Mouse (Mus musculus) left cerebral cortex, postnatal 10 days (tissue): ENCODE results near the gene Zfp456. TPM values are rescaled to one million over a fixed set of nuclear protein-coding genes. Genes with fewer than 3 reads are reported as not detected.
"Not testable (repeated sequence)": the region's sequence is repeated elsewhere in the genome, so short reads cannot be mapped to it uniquely, and the experiment has no call there.

Source experiments
- DNase-seq, 2 experiments: peaks; one replicate each; pipeline ENCODE4 v3.0.0; 2021 to 2022; ENCODE audit warnings: low spot score in 2 of 2, mixed read lengths in 1 of 2; ENCODE audit errors: extremely low spot score in 1 of 2
- intact Hi-C: fragments of 180-260 bp; cut with DNase I; formaldehyde crosslinking; loops from one replicate; pipeline ENCODE4 v1.15.1; 2025
- total RNA-seq, 2 experiments: library from RNA; stranded (reverse); gene quantifications; 2 replicates each; pipeline ENCODE4 v1.2.3; 2021

Gene Zfp456
- total RNA-seq = under 1 TPM; 0.67 to 0.69 TPM

DNA sequence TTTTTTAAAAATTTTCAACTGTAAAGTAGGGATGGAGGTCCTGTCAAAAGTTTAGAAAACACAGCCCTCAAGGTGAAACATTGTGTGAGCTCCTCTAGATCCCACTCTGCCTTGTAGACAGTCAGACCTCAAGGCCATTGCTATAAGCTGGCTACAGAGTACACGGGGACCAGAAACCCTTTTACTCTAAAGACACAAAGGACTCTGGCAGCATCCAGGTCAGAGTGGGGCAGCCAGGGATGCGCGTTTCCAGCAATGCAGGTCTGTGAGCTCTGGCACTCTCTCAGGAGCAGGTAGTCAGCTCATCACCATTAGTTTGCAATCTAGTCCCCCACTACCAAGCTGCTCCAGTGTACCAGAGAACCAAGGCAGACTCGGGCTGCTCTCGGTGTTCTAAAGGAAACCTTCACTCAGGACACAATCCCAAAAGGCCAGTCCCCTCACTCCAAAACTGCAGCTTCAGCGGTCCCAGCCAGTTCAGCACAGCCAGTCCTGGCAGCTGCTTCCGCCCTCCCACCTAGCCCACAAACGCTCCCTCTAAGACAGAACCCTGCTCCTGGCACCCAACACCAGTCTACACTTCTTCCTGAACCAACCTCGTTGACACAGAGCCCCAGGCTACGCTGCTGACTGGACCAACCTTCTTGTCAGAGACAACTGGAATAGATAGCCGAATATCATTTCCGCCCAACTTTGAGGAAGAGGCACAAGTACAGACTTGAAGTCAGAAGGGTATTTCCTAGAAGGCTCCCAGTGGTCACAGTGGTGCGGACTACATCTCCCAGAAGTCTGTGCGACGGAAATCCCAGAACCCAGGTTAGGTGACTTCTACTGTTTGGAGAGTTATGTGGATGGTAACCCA, at the start of gene Zfp456, which contains the start of gene Gm28041:
Gene Zfp456 (minus strand): TSS at position 761 of the 862 bp plus-strand sequence.
Gene Gm28041 (minus strand): TSS at position 684 of the 862 bp plus-strand sequence.
- intact Hi-C loops = loop anchor here (2.0 kb wide), 1 partner anchor 200 kb away; no protein-coding TSS in a partner anchor
- DNase-seq = peak; percentile 51 to 53

DNA sequence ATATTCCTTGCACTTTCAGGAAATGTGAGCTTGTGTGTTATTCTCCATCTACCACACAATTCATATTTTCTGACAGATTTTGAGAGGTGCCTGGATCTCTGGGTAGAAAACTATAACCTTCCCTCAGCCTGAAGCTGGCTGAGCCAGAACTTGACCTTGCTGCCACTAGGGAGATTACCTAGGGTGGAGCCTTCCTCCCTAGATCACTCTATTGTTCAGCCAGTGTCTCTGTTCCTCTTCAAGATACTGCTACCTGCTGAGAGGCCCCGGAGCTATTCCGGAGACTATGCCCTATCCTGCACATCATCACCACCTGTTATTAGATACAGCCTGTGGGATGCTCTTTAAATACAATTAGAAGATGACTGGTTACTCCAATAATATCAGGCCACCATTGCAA, 46.9 kb upstream of the Zfp456 start:
- intact Hi-C loops, DNase-seq: not testable (repeated sequence)

GRCm38 (mm10) chr13:67421207-67421857, 45.7 kb upstream of the Zfp456 start, which contains the start of gene Zfp459:
Gene Zfp459, minus strand, starts transcription at chr13:67421418.
- intact Hi-C loops = no loop called here
- peak; percentile 30 to 36 for DNase-seq

- intact Hi-C loops = no loop called here
These were observed 45.1 kb upstream of the Zfp456 start for GRCm38 (mm10) chr13:67420558-67421206.

DNA sequence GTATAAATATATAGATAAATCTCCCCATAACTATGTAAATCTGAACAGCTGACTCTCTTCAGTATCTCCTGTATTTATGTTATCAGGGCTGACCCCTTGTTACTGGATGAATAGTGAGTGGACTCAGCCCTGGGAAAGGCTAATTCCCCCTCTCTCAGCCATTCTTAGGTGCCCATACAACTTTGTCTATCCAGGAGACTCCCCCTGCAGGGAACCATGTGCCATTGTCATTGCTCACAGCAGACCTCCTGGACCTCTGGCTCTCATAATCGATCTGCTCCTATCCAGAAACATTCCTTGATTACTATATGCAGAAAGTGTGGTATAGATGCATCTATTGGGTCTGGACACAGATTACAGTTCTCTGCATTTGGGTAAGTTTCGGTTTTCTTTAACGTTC, 41.2 kb upstream of the Zfp456 start:
- DNase-seq = no peak
- intact Hi-C loops = no loop called here

More at GRCm38 (mm10) chr13:67420558-67421206, 45.1 kb upstream of the Zfp456 start:
- no peak for DNase-seq

- intact Hi-C loops = no loop called here
- no peak for DNase-seq
These were observed 40.1 kb upstream of the Zfp456 start for GRCm38 (mm10) chr13:67415759-67416158.

- intact Hi-C loops, DNase-seq: not testable (repeated sequence)
These were observed 38.0 kb upstream of the Zfp456 start for GRCm38 (mm10) chr13:67413634-67414033.

GRCm38 (mm10) chr13:67399183-67399903, 23.7 kb upstream of the Zfp456 start, which contains the start of gene Zfp429:
Gene Zfp429, minus strand, starts transcription at chr13:67399819.
- intact Hi-C loops = not testable (repeated sequence)
- DNase-seq = peak; percentile 62 to 81

DNA sequence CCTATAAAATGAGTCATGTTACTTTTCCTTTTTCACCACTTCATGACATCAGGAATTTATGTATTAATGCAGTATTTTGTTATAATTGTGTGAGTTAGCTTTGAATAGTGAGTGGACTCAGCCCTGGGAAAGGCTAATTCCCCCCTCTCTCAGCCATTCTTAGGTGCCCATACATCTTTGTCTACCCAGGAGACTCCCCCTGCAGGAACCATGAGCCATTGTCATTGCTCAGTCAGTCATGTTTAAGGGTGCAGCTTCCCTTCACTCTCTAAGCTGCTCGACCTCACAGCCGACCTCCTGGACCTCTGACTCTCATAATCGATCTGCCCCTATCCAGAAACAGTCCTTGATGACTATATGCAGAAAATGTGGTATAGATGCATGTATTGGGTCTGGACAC, 645 bp upstream of the Zfp456 start:
- DNase-seq, intact Hi-C loops: not testable (repeated sequence)

- peak; percentile 89 for DNase-seq
- intact Hi-C loops = no loop called here
These were observed 15.4 kb downstream of the Zfp456 start, which contains the start of the genes Gm28044 and Zfp953 for GRCm38 (mm10) chr13:67360131-67360744. Gene Gm28044, minus strand, starts transcription at chr13:67360536. Gene Zfp953, minus strand, starts transcription at chr13:67360605.

- DNase-seq = no peak
- intact Hi-C loops = no loop called here
These were observed 23.8 kb downstream of the Zfp456 start for GRCm38 (mm10) chr13:67351854-67352253.

DNA sequence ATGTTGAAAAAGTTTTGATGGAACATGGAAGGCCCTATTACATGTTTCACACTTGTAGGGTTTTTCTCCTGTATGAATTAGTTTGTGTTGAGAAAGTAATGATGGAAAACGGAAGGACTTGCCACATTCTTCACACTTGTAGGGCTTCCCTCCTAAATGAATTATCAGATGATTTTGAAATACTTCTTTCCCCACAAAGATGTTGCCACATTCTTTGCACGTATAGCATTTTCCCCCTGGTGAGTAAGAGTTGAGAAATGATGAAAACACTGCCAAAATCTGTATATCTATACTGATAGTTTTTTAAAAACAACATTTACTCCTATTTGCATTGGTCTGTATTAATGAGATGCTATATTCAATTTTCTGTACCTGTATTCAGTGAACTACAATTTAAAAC, 32.2 kb downstream of the Zfp456 start:
- intact Hi-C loops = no loop called here
- DNase-seq = no peak

DNA sequence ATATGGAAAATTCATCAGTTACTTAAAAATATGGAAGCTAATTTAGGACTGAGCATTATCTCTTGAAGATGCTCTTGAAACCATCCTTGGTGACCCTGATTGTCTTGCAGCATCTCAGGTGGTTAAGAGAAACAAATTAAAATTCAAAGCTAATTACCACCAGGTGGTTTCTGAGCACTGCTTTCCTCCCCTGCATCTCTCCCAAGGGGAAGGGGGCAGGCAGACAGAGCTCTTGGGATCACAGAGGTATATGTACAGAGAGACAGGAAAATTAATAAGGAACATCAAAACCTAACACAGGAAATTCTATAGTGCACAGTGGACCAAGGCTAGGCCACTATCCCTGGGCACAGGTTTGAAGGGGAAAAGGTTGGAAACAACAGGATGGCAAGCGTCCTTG, 42.7 kb downstream of the Zfp456 start:
- intact Hi-C loops = no loop called here
- DNase-seq = no peak

- intact Hi-C loops = no loop called here
- DNase-seq = peak; percentile 82 to 83
These were observed 43.4 kb downstream of the Zfp456 start, which contains the start of gene Zfp595 for GRCm38 (mm10) chr13:67332019-67332724. Gene Zfp595, minus strand, starts transcription at chr13:67332570.
